Mouse (Mus musculus): ENCODE data around the gene Rem2.

Rem2 gene

GRCm38 (mm10) chr14:54499330-54499729 is 23.4 kb downstream of the Rem2 start:
- no peak for TF ChIP-seq GATA4 (IDR thresholded peaks at IDR 0.05; ENCODE audit: insufficient replicate concordance, low read length)

- no peak for TF ChIP-seq GATA4 (IDR thresholded peaks at IDR 0.05; ENCODE audit: insufficient replicate concordance, low read length)
Measured at GRCm38 (mm10) chr14:54501365-54501764, 25.5 kb downstream of the Rem2 start.

DNA sequence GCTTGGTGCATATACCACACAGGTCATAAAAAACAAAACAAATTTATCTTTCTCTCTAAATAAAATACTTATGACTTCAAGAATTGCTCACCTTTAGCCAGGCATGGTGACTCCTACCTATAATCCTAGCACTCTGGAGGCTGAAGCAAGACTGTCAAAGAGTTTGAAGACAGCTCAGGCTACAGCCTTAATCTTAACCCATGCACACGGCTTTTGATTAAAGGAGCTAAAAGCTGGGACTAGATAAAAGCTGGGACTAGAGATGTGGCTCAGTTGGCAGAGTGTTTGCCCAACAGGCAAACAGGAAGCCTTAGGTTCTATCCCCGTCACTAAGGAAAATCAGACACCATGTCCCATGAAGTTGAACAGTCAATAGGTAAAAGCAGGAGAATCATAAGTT is 27.2 kb downstream of the Rem2 start:
- no peak for TF ChIP-seq GATA4 (IDR thresholded peaks at IDR 0.05; ENCODE audit: insufficient replicate concordance, low read length)

GRCm38 (mm10) chr14:54509774-54510173 is 33.9 kb downstream of the Rem2 start:
- TF ChIP-seq GATA4 (IDR thresholded peaks at IDR 0.05; ENCODE audit: insufficient replicate concordance, low read length): no peak

- TF ChIP-seq GATA4 (IDR thresholded peaks at IDR 0.05; ENCODE audit: insufficient replicate concordance, low read length): no peak
Measured at GRCm38 (mm10) chr14:54516710-54517310, 40.9 kb downstream of the Rem2 start.

GRCm38 (mm10) chr14:54523600-54523999 is 47.7 kb downstream of the Rem2 start:
- no peak for TF ChIP-seq GATA4 (IDR thresholded peaks at IDR 0.05; ENCODE audit: insufficient replicate concordance, low read length)

DNA sequence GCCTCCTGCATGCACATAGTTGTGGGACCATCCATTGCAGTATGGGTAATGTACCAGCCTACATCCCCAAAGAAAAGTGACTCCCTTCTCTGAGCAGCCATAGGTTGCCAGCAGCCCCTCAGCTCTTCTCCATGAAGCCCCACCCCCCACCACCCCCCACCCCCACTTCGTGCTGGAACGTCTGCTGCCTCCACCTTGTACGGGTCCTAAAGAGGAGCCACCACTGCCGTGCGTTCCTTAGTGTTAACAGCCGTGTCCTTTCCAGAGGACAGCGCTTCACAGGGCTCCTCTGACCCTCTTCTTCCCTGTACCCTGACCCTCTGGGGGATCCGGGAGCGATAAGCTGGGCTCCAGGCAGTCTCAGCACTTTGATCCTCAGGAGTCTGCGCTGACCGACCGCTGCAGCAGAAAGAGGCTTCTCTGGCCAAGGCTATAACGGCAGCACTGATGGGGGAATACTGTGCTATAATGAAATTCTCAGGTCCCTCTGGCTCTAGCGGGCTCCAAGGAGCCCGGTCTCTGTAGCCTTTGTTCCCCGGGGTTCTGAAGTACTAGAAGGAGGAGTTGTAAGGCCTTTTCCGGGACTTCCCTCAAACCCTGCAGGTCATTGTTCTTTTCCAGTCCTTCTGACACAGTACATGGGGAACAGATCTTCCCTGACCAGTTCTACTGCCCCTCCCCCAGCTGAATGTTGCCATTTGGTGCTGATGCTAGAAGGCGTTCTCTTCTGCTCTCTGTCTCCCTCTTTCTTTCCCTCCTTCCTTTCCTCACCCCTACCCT is 51.5 kb downstream of the Rem2 start:
- no peak for TF ChIP-seq GATA4 (IDR thresholded peaks at IDR 0.05; ENCODE audit: insufficient replicate concordance, low read length)

GRCm38 (mm10) chr14:54528007-54528393 is 52.1 kb downstream of the Rem2 start:
- TF ChIP-seq GATA4 (IDR thresholded peaks at IDR 0.05; ENCODE audit: insufficient replicate concordance, low read length): no peak

DNA sequence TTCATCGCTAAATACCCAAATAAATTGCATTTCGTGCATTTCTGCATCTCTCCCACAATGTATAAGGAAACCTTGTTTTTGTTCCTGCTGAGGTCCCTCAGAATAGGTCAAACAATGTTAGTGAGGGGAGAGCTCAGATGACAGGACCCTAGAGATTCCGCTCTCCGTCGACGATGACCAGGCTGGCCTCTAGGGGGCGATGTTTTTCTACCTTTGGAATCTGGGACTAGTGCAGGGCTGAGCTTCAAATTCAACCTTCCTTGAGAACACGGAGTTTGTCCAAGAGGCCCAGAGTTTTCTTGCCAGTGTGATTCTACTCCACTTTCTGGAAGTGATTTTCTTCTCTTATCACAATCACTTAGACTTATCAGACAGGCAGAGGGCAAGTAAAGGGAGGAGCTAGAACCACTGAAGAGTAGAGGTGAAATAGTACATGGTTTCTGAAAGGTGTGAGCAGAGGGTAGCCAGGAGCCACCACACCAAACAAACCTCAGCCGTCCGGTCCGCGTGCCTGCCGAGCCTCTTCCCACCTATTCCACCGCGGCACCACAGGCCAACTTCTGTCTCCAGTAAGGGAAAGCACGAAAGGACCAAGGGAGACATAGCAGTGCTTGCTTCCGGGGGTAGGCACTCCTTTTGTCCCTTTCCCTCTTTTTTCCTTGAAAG is 52.7 kb downstream of the Rem2 start:
- no peak for TF ChIP-seq GATA4 (IDR thresholded peaks at IDR 0.05; ENCODE audit: insufficient replicate concordance, low read length)

Data from liver, adult (tissue).